In the genomic region with DNA sequence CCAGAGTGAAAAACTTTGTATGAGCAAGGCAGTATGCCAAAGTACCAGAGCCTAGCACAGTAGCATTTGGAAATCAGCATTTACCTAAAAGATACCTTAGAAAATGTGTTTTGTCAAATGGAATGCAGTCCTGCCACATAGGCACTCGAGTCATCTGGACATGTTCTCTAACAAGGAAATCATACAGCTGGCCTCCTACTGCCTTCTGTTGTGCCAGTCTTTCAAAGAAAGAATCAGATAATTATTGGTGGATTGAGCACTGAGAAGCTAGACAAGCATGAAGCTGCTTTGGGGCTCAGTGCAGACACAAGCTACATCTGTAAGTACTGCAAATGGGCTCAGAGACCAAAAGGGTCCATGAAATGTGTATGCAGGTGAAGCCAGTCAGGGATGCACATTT, we compare ENCODE assay signal across 29 mouse cellular contexts.
DNase-seq lines count a peak whose midpoint lies in the region; ATAC-seq and TF ChIP-seq lines count a peak whose summit lies in the region.
"Had no signal": no experiment of that assay in that cellular context is flagged by ENCODE, and none has a peak within 500 bp of the region (broad histone marks: within the 10 kb centered on the region; RNA-seq: fewer than 3 reads in every experiment).

No protein-coding gene starts in this region.

- 34% methylated on average over 1 of the region's 1 CpGs for WGBS in intestine, postnatal 0 days

- H3K9me3 ChIP-seq in intestine, postnatal 0 days (ENCODE audit: control insufficient read depth), result no peaks in the 10 kb centered on the region
- H3K9me3 ChIP-seq: embryonic facial prominence, embryonic 13.5 days; embryonic facial prominence, embryonic 15.5 days; forebrain, embryonic 10.5 days; forebrain, embryonic 12.5 days; G1E had no signal

- ATAC-seq in intestine, postnatal 0 days, result no peak
- ATAC-seq: activated CD4-positive, CD25-positive, alpha-beta regulatory T cell, adult 4 months; CD4-positive, CD25-positive, alpha-beta regulatory T cell, adult 4 months; forebrain, embryonic 14.5 days; Patski had no signal

- H3K9ac ChIP-seq in intestine, postnatal 0 days (ENCODE audit: low read depth, low read length), result no peak overlapping the region
- H3K9ac ChIP-seq: embryonic facial prominence, embryonic 13.5 days; embryonic facial prominence, embryonic 15.5 days; forebrain, embryonic 12.5 days had no signal

- TF ChIP-seq CTCF in layer of hippocampus, adult 2 months (conservative IDR thresholded peaks at IDR 0.05), result no peak
- no peak for TF ChIP-seq CTCF in intestine, postnatal 0 days (IDR thresholded peaks at IDR 0.05; ENCODE audit: low read depth)

- H3K27me3 ChIP-seq in intestine, postnatal 0 days (replicated peaks; ENCODE audit: control insufficient read depth, insufficient read depth, low read length), result no peaks in the 10 kb centered on the region
- H3K27me3 ChIP-seq: CH12.LX; embryonic facial prominence, embryonic 13.5 days; embryonic facial prominence, embryonic 15.5 days; forebrain, embryonic 12.5 days; Patski had no signal

- no peaks in the 10 kb centered on the region for H3K4me1 ChIP-seq in intestine, postnatal 0 days (replicated peaks; ENCODE audit: control insufficient read depth, insufficient read depth, low read length)
- H3K4me1 ChIP-seq: embryonic facial prominence, embryonic 13.5 days; embryonic facial prominence, embryonic 15.5 days; forebrain, embryonic 10.5 days; forebrain, embryonic 12.5 days had no signal

- peak; percentile 34 for DNase-seq in layer of hippocampus, adult 11-12 months (ENCODE audit: low spot score)
- DNase-seq in layer of hippocampus, postnatal 14 days (ENCODE audit: low spot score in 2 of 2), result no peak
- peak in 1 of 2 experiments; percentile 21 for DNase-seq in layer of hippocampus, adult 2 months (ENCODE audit: low spot score in 2 of 2)
- no peak for DNase-seq in layer of hippocampus, postnatal 36 days
- peak; percentile 15 for DNase-seq in brain, adult 2 months (ENCODE audit: low read depth, low spot score)
- peak; percentile 55 for DNase-seq in layer of hippocampus, adult 9-11 months
- DNase-seq: adrenal gland, adult 8-10 months; adrenal gland, postnatal 14 days; adrenal gland, postnatal 36 days; B cell, adult 2 months; cerebellum, adult 11 months; cerebellum, adult 18-20 months; cerebellum, adult 8-10 months; cerebellum, adult 9-11 months; cerebellum, postnatal 14 days; cerebellum, postnatal 36 days; embryo, embryonic 11 days had no signal

- peak overlapping the region; percentile 41; the same call in 1 of the 2 replicates for H3K27ac ChIP-seq in layer of hippocampus, adult 2 months
- H3K27ac ChIP-seq in intestine, postnatal 0 days (ENCODE audit: low read depth, low read length), result no peak overlapping the region
- H3K27ac ChIP-seq: embryonic facial prominence, embryonic 13.5 days; embryonic facial prominence, embryonic 15.5 days; forebrain, embryonic 10.5 days; forebrain, embryonic 12.5 days had no signal

- H3K36me3 ChIP-seq in intestine, postnatal 0 days (ENCODE audit: control insufficient read depth, insufficient read depth), result no peaks in the 10 kb centered on the region
- H3K36me3 ChIP-seq: embryonic facial prominence, embryonic 13.5 days; embryonic facial prominence, embryonic 15.5 days; forebrain, embryonic 10.5 days; forebrain, embryonic 12.5 days; G1E had no signal

- H3K4me2 ChIP-seq in intestine, postnatal 0 days (replicated peaks; ENCODE audit: low read depth), result no peak overlapping the region
- H3K4me2 ChIP-seq: embryonic facial prominence, embryonic 13.5 days; embryonic facial prominence, embryonic 15.5 days; forebrain, embryonic 12.5 days had no signal

- H3K4me3 ChIP-seq in layer of hippocampus, adult 2 months, result no peak overlapping the region
- H3K4me3 ChIP-seq in intestine, postnatal 0 days (ENCODE audit: low read depth, low read length), result no peak overlapping the region
- H3K4me3 ChIP-seq: embryonic facial prominence, embryonic 13.5 days; embryonic facial prominence, embryonic 15.5 days; erythroblast, embryonic 14.5 days; forebrain, embryonic 10.5 days; forebrain, embryonic 12.5 days had no signal

Comparison
In these comparisons a context has a peak if more than half of its experiments do, and no peak if none do; other contexts are left out.
1. DNase-seq: peak in layer of hippocampus, adult 11-12 months (single experiment), brain, adult 2 months (single experiment) and layer of hippocampus, adult 9-11 months (single experiment); none in layer of hippocampus, postnatal 14 days (0 of 2) and layer of hippocampus, postnatal 36 days (0 of 2).